ENCODE assay signal across 8 mouse cellular contexts in the genomic region with DNA sequence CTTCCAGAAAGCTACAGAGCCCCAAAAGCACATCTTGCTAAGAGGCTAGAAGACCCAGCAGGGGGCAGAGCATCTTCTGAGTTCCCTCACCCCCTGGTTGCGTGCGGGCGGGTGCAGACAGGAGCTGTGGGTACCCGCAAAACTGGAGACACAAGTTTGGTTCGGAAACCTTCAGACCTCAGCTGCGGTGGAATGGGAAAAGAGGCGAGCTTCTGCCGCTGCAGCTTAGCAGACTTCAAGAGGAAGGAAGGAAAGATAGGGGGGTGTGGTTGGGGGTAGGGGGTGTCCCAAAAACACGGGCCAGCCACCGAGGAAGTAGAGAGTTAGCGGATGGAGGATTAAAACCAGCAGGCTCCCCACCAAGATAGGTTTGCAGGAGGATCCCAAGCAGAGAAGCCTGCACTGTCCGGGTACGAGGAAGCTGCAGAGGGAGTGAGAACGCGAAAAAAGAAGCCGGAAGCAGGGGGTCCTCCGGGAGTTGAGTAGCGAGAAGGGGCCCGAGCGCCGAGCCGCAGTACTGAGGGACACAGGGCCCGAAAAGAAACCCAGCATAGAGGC. TPM values are rescaled to one million over a fixed set of nuclear protein-coding genes. Genes with fewer than 3 reads are reported as not detected.
A peak's percentile ranks its signal among the peaks of the same experiment; 100 is the strongest.
DNase-seq lines count a peak whose midpoint lies in the region; ATAC-seq and TF ChIP-seq lines count a peak whose summit lies in the region.

No protein-coding gene starts in this region.

- peak overlapping the region; percentile 65 to 68 for H3K4me3 ChIP-seq in MEL (ENCODE audit: control insufficient read depth in 1 of 2, insufficient read depth in 1 of 2, low read depth in 2 of 2, low read length in 2 of 2)
- peak overlapping the region; percentile 64 for H3K4me3 ChIP-seq in forebrain, embryonic 12.5 days (replicated peaks)
- peak overlapping the region; percentile 76 for H3K4me3 ChIP-seq in left cerebral cortex, adult 2 months

- no peak for TF ChIP-seq POLR2A in MEL (IDR thresholded peaks at IDR 0.05; ENCODE audit: control insufficient read depth in 1 of 2, insufficient read depth in 1 of 2, low read depth in 1 of 2, low read length in 2 of 2, poor library complexity in 1 of 2)

- DNase-seq in MEL (ENCODE audit: low read depth, low spot score), result peak; percentile 79
- peak; percentile 30 for DNase-seq in c-Kit-negative CD71-positive TER-119-positive erythroid progenitor cells, embryonic 14.5 days (ENCODE audit: low read depth, low spot score)
- DNase-seq in left cerebral cortex, adult 2 months (ENCODE audit: extremely low spot score in 1 of 2, low spot score in 2 of 2), result peak; percentile 27 to 40
- peak; percentile 67 to 77 for DNase-seq in right cerebral cortex, postnatal 10 days (ENCODE audit: low spot score in 2 of 2)
- peak; percentile 41 for DNase-seq in yolk sac, embryonic 10.5 days (ENCODE audit: low spot score)

- TF ChIP-seq CTCF in MEL (IDR thresholded peaks at IDR 0.05 in 2 of 3, conservative IDR thresholded peaks at IDR 0.05 in 1 of 3; ENCODE audit: control insufficient read depth in 1 of 3, insufficient read depth in 1 of 3, low read depth in 2 of 3, low read length in 3 of 3, poor library complexity in 1 of 3, severe bottlenecking in 1 of 3), result peak; percentile 14 to 51 (median 47); a peak in 4 of 6 replicates
- peak; percentile 53 for TF ChIP-seq CTCF in left cerebral cortex, adult 2 months (IDR thresholded peaks at IDR 0.05)

- 0 out of 4 replicates have a peak, but pooled peaks cover 0 to 3% of the 10 kb centered on the region in 2 experiments for H3K4me1 ChIP-seq in MEL (ENCODE audit: control insufficient read depth in 1 of 2, insufficient read depth in 2 of 2, low read length in 2 of 2)
- peaks cover 30% of the 10 kb centered on the region for H3K4me1 ChIP-seq in forebrain, embryonic 12.5 days

- intact Hi-C loops in left cerebral cortex, adult 2 months (cut with DNase I), result loop anchor here (5.0 to 10.0 kb wide), 3 partner anchors 84 to 538 kb away; a partner anchor contains a TSS

- H3K27me3 ChIP-seq in MEL (ENCODE audit: control insufficient read depth in 1 of 2, insufficient read depth in 2 of 2, low read length in 2 of 2), result no peaks in the 10 kb centered on the region
- no peaks in the 10 kb centered on the region for H3K27me3 ChIP-seq in forebrain, embryonic 12.5 days

- no peaks in the 10 kb centered on the region for H3K9me3 ChIP-seq in MEL (replicated peaks; ENCODE audit: insufficient read depth, low read length)
- no peaks in the 10 kb centered on the region for H3K9me3 ChIP-seq in forebrain, embryonic 12.5 days

- peaks cover 0 to 7% of the 10 kb centered on the region in 2 experiments; a peak in 2 of 4 replicates for H3K36me3 ChIP-seq in MEL (ENCODE audit: control insufficient read depth in 1 of 2, insufficient read depth in 2 of 2, low read length in 2 of 2)
- peaks cover 11% of the 10 kb centered on the region for H3K36me3 ChIP-seq in forebrain, embryonic 12.5 days (replicated peaks)

- TF ChIP-seq RAD21 in MEL (IDR thresholded peaks at IDR 0.05; ENCODE audit: low read depth, low read length), result peak; percentile 6; the same call in 1 of the 2 replicates

- ATAC-seq in forebrain, embryonic 12.5 days (ENCODE audit: low FRiP score), result no peak; the same call in 1 of the 2 replicates
- ATAC-seq in hematopoietic stem cell, adult 5-6 weeks (replicated peaks in 1 of 2; ENCODE audit: insufficient read depth in 1 of 2, low FRiP score in 2 of 2, low TSS enrichment in 1 of 2, low read depth in 1 of 2, poor library complexity in 2 of 2, severe bottlenecking in 2 of 2), result peak; percentile 59
- ATAC-seq in megakaryocyte, adult 5-6 weeks (ENCODE audit: poor library complexity, severe bottlenecking), result peak; percentile 43

- H3K4me2 ChIP-seq in forebrain, embryonic 12.5 days, result peak overlapping the region; percentile 84

- peak overlapping the region; percentile 68 for H3K9ac ChIP-seq in MEL (ENCODE audit: control insufficient read depth, low read depth, low read length, poor library complexity, severe bottlenecking)
- H3K9ac ChIP-seq in forebrain, embryonic 12.5 days, result peak overlapping the region; percentile 82

- WGBS in forebrain, embryonic 12.5 days, result 0% methylated on average over 23 of the region's 23 CpGs

- H3K27ac ChIP-seq in MEL (ENCODE audit: control insufficient read depth, low read depth, low read length), result peak overlapping the region; percentile 69
- H3K27ac ChIP-seq in forebrain, embryonic 12.5 days, result peak overlapping the region; percentile 97
- H3K27ac ChIP-seq in left cerebral cortex, adult 2 months, result peak overlapping the region; percentile 47; the same call in 1 of the 2 replicates

- TF ChIP-seq EP300 in MEL (IDR thresholded peaks at IDR 0.05; ENCODE audit: low read depth in 1 of 2, low read length in 2 of 2), result no peak

- peaks cover 3% of the 10 kb centered on the region; the same call in 1 of the 2 replicates for H3K79me2 ChIP-seq in MEL (ENCODE audit: control insufficient read depth, insufficient read depth, low read length, poor library complexity)

TF ChIP-seq in MEL, 35 proteins besides CTCF, POLR2A, EP300 and RAD21:
- no peak for TF ChIP-seq NELFE (IDR thresholded peaks at IDR 0.05; ENCODE audit: low read depth, low read length)
- TF ChIP-seq TBP (IDR thresholded peaks at IDR 0.05; ENCODE audit: low read depth, low read length), result 0 out of 2 replicates have a peak, but pooled peaks have one; percentile 11
- TF ChIP-seq MAZ (IDR thresholded peaks at IDR 0.05; ENCODE audit: low read depth, low read length), result 0 out of 2 replicates have a peak, but pooled peaks have one; percentile 33
- TF ChIP-seq MXI1 (IDR thresholded peaks at IDR 0.05; ENCODE audit: low read depth, low read length), result peak; percentile 41
- TF ChIP-seq ZMIZ1 (IDR thresholded peaks at IDR 0.05; ENCODE audit: low read depth, low read length), result no peak
- TF ChIP-seq SMC3 (IDR thresholded peaks at IDR 0.05; ENCODE audit: low read depth, low read length), result peak; percentile 44

RNA-seq across cellular contexts. Expression of a gene that starts 1.0 kb away (rescaled TPM):
- 2.6 and 2.7 TPM in 2 replicates for total RNA-seq in MEL (2012; rRNA removed)
- polyA plus RNA-seq in MEL (2012; ENCODE audit: insufficient read depth in 1 of 2, insufficient read length in 2 of 2, low read depth in 1 of 2, low replicate concordance in 2 of 2, missing spikeins in 1 of 2), result 1 to 10 TPM in 1 of 2 experiments, not detected in 1; 5.9 TPM
- 21.6 and 23.2 TPM in 2 replicates for polyA plus RNA-seq in forebrain, embryonic 12.5 days (2016; fragmentation: Nextera tagmentation; extraction: Ambion mirVana)
- total RNA-seq in hematopoietic stem cell, adult 5-6 weeks (2017), result 35.3 and 44.7 TPM in 2 replicates
- 1 to 10 TPM; 2.6 to 4.5 TPM for total RNA-seq in left cerebral cortex, adult 2 months (2021)
- 21.0 and 22.1 TPM in 2 replicates for total RNA-seq in megakaryocyte, adult 5-6 weeks (2015)
- 21.7 and 26.2 TPM in 2 replicates for total RNA-seq in megakaryocyte, adult 5-6 weeks (2017)

Comparison
In these comparisons a context has a peak if more than half of its experiments do, and no peak if none do; other contexts are left out.
1. H3K27ac ChIP-seq: peak in every context shown above with its lines; median percentile 97 in forebrain, embryonic 12.5 days; 69 in MEL; 47 in left cerebral cortex, adult 2 months.